Mouse (Mus musculus) midbrain, embryonic 10.5 days (tissue): ENCODE measurements around the gene Cyp17a1. TPM values are rescaled to one million over a fixed set of nuclear protein-coding genes. Genes with fewer than 3 reads are reported as not detected.

Source experiments
- DNase-seq: peaks from one replicate; pipeline ENCODE4 v3.0.0-alpha.2; 2017; ENCODE audit warnings: low spot score
- H3K27ac ChIP-seq: fragments of 300-500 bp; sonication (generic); replicated peaks from 2 replicates; pipeline ENCODE4 v1.5.1; 2016; ENCODE audit warnings: mild to moderate bottlenecking
- H3K27me3 ChIP-seq: fragments of 300-500 bp; sonication (generic); 2 replicates; pipeline ENCODE4 v1.6.1; 2016; ENCODE audit warnings: low read depth, mild to moderate bottlenecking; ENCODE audit not compliant: poor library complexity, severe bottlenecking
- H3K36me3 ChIP-seq: fragments of 300-500 bp; sonication (generic); 2 replicates; pipeline ENCODE4 v1.6.1; 2016; ENCODE audit warnings: mild to moderate bottlenecking, moderate library complexity
- H3K4me1 ChIP-seq: fragments of 300-500 bp; sonication (generic); 2 replicates; pipeline ENCODE4 v1.6.1; 2016
- H3K4me3 ChIP-seq: fragments of 300-500 bp; sonication (generic); 2 replicates; pipeline ENCODE4 v1.5.1; 2016; ENCODE audit warnings: mild to moderate bottlenecking, moderate library complexity
- H3K9me3 ChIP-seq: fragments of 300-500 bp; sonication (generic); replicated peaks from 2 replicates; pipeline ENCODE4 v1.6.1; 2016; ENCODE audit warnings: mild to moderate bottlenecking
- WGBS: fragments of 180-500 bp; shearing (Covaris S2); methylation state at CpG from one replicate; pipeline ENCODE4 v1.1.7; 2016; 5-methylcytosine and 5-hydroxymethylcytosine counted together
- polyA plus RNA-seq: library from polyadenylated mRNA; unstranded; fragments of >200 nt; fragmentation: Nextera tagmentation; extraction: Ambion mirVana; gene quantifications from 2 replicates; pipeline ENCODE4 v1.2.1, GENCODE M21; 2016

Cyp17a1 gene
- polyA plus RNA-seq, 1 experiment from 2014 or later = not detected

DNA sequence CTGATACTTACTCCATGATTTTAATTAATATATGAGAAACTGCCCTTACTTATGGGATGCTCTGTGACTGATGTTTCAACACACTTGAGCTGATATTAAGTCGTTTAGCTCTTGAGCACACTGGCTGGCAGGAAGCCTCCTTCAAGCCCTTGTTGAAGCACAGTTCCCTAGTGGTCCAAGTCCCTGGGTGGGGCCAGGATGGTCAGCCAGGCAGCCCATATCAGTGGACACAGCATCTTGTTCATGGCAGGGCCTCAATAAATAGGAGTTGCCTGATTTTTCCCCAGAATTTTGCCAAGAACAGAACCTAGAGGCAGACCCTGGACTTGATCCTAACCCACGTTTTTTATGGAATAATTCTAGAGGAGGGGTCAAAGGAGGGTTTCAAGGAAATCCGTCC lies 25.7 kb downstream of the Cyp17a1 start:
- DNase-seq = no peak
- H3K4me3 ChIP-seq = no peak overlapping the region
- H3K27ac ChIP-seq = no peak overlapping the region
- no peaks in the 10 kb centered on the region for H3K9me3 ChIP-seq
- H3K36me3 ChIP-seq = peaks cover 52% of the 10 kb centered on the region
- H3K27me3 ChIP-seq = no peaks in the 10 kb centered on the region
- 85% methylated on average over 3 of the region's 3 CpGs for WGBS
- peaks cover 41% of the 10 kb centered on the region for H3K4me1 ChIP-seq

DNA sequence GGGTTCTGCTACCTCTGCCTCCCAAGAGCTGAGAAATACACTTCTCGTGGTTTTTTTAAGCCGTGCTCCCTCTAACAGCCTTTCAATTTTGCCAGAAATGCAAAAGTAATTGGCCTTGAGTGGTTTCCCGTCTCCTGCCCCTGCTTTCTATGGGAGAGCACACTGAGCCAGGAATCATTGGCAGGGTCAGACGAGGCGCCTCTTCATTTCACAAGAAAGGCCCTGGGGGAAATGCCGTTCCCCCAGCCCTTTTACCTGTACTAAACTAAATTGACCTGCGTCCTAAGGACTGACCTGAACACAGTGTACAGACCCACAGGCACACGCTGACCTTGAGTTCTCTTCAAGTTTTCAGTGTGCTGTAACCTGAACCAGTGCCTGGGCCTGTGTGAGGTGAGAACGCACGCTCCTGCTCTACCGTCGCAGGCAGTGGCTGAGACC lies 26.9 kb downstream of the Cyp17a1 start:
- 87% methylated on average over 12 of the region's 12 CpGs for WGBS
- Histone ChIP-seq H3K4me3 (no peak overlapping the region), H3K9me3 (no peaks in the 10 kb centered on the region), H3K27ac (peak overlapping the region; percentile 42), H3K27me3 (no peaks in the 10 kb centered on the region), H3K4me1 (peaks cover 53% of the 10 kb centered on the region), H3K36me3 (peaks cover 46% of the 10 kb centered on the region)
- DNase-seq = no peak

- Histone ChIP-seq H3K27ac (peak overlapping the region; percentile 42), H3K27me3 (no peaks in the 10 kb centered on the region), H3K36me3 (peaks cover 51% of the 10 kb centered on the region), H3K4me3 (no peak overlapping the region), H3K4me1 (peaks cover 60% of the 10 kb centered on the region), H3K9me3 (no peaks in the 10 kb centered on the region)
- no peak for DNase-seq
- 40% methylated on average over 12 of the region's 12 CpGs for WGBS
Measured at GRCm38 (mm10) chr19:46644793-46645602, 28.0 kb downstream of the Cyp17a1 start.

- 75% methylated on average over 10 of the region's 10 CpGs for WGBS
- Histone ChIP-seq H3K27ac (peak overlapping the region; percentile 42), H3K4me1 (peaks cover 60% of the 10 kb centered on the region), H3K36me3 (peaks cover 57% of the 10 kb centered on the region), H3K9me3 (no peaks in the 10 kb centered on the region), H3K27me3 (no peaks in the 10 kb centered on the region), H3K4me3 (no peak overlapping the region)
- no peak for DNase-seq
Measured at GRCm38 (mm10) chr19:46644343-46644792, 28.6 kb downstream of the Cyp17a1 start.

DNA sequence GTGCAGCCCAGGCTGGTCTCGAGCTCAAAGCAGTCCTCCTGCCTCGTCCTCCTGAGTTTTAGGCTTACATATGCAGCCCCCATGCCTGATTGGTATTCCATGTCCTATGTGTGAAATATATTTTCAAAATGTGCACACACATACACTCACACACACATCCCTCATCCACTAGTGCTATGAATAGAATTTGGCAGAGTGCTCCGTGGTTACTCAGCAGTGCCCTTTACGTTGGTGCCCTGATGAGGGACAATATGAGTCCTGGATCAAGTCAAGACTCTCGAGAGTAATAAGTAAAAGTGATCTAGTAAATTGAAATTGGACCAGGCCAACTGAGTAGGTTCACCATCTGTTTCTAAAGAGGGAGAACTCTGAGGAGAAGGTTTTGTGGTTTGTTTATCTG lies 29.7 kb downstream of the Cyp17a1 start:
- H3K27me3 ChIP-seq = no peaks in the 10 kb centered on the region
- no peak for DNase-seq
- no peaks in the 10 kb centered on the region for H3K9me3 ChIP-seq
- H3K27ac ChIP-seq = no peak overlapping the region
- no peak overlapping the region for H3K4me3 ChIP-seq
- H3K36me3 ChIP-seq = peaks cover 58% of the 10 kb centered on the region
- 92% methylated on average over 5 of the region's 5 CpGs for WGBS
- peaks cover 60% of the 10 kb centered on the region for H3K4me1 ChIP-seq

- Histone ChIP-seq H3K27me3 (no peaks in the 10 kb centered on the region), H3K36me3 (peaks cover 59% of the 10 kb centered on the region), H3K4me1 (peaks cover 64% of the 10 kb centered on the region), H3K4me3 (no peak overlapping the region), H3K27ac (peak overlapping the region; percentile 68), H3K9me3 (no peaks in the 10 kb centered on the region)
- no peak for DNase-seq
- WGBS = 85% methylated on average over 22 of the region's 22 CpGs
Measured at GRCm38 (mm10) chr19:46642136-46642753, 30.7 kb downstream of the Cyp17a1 start.

DNA sequence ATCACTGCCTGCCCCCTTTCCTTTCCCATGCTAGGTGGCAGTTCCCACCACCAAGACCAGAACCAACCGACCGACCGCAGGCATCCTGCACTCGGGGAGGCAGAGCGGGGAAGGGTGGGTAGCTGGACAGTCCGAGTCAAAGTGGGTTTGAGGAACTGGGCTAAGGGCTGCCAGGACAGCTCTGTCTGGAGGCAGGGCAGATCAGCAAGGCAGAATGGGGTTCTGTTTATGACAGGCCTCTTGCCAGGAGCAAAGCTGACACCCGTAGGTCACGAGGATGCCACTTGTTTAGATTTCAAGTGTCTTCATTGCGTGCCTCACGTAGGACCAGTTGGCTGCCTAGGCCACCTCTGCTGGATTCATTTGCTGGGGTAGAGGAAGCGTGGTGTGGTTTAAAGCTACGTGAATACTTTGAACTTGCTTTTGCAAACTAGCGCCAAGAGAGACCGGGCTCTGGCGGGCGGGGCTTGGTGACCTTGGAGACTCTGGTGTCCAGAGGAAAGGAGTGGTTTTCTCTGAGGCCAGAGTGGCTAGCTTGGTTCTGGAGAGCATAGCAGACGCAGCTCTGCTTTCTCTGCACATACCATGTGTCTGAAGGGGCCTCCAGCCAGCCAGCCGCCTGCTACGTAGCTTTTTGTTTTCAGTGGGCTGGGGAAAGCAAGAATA lies 31.4 kb downstream of the Cyp17a1 start:
- Histone ChIP-seq H3K4me3 (no peak overlapping the region), H3K9me3 (no peaks in the 10 kb centered on the region), H3K4me1 (peaks cover 65% of the 10 kb centered on the region), H3K27ac (peak overlapping the region; percentile 68), H3K27me3 (no peaks in the 10 kb centered on the region), H3K36me3 (peaks cover 56% of the 10 kb centered on the region)
- WGBS = 85% methylated on average over 19 of the region's 19 CpGs
- no peak for DNase-seq

DNA sequence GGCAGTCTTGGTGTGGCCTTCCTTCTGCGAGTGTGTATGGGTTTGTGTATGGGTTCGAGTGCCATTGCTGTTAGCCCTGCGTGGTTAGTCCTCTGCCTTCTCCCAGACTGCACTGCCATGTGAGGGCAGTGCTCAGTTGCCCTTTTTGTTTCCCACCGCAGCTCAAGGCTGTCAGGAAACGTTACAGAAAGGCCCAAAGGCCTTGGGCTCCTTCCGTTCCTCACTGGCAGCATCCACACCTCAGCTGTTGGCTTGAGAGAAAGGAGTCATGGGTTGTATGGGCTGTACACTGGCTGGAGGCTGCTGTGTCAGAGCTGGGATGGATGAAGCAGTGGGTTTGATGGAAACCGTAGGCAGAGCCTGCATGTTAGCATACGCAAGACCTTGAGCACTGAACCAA lies 32.2 kb downstream of the Cyp17a1 start:
- peaks cover 48% of the 10 kb centered on the region for H3K36me3 ChIP-seq
- WGBS = 90% methylated on average over 8 of the region's 8 CpGs
- no peaks in the 10 kb centered on the region for H3K27me3 ChIP-seq
- H3K4me1 ChIP-seq = peaks cover 67% of the 10 kb centered on the region
- H3K4me3 ChIP-seq = no peak overlapping the region
- H3K27ac ChIP-seq = no peak overlapping the region; the same call in none of the 2 replicates
- no peak for DNase-seq
- H3K9me3 ChIP-seq = no peaks in the 10 kb centered on the region

DNA sequence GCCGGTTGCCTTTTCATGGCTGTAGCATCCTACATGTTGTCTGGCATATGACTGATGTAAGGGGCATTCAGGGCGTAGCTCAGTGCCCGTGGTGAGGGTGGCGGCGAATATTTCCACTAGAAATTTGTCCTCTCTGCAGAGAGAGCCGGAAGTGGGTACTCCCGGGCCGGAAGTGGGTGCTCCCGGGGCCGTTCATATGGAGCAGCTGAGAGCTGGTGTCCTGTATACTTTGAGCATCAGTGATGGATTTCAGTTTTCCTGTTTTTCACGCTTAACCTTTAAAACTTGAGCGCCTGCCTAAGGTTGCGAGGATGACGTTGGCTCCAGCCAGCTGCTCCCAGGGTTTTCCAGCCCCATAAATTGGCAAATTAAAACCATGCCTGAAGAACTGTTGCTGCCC lies 33.5 kb downstream of the Cyp17a1 start:
- Histone ChIP-seq H3K4me1 (peaks cover 65% of the 10 kb centered on the region), H3K27ac (no peak overlapping the region), H3K9me3 (no peaks in the 10 kb centered on the region), H3K36me3 (peaks cover 43% of the 10 kb centered on the region), H3K27me3 (no peaks in the 10 kb centered on the region), H3K4me3 (no peak overlapping the region)
- 95% methylated on average over 14 of the region's 14 CpGs for WGBS
- DNase-seq = no peak

- H3K4me1 ChIP-seq = peaks cover 60% of the 10 kb centered on the region
- DNase-seq = no peak
- H3K36me3 ChIP-seq = peaks cover 44% of the 10 kb centered on the region
- no peaks in the 10 kb centered on the region for H3K27me3 ChIP-seq
- H3K27ac ChIP-seq = no peak overlapping the region
- H3K4me3 ChIP-seq = no peak overlapping the region
- H3K9me3 ChIP-seq = no peaks in the 10 kb centered on the region
Measured at GRCm38 (mm10) chr19:46639053-46639452, 33.9 kb downstream of the Cyp17a1 start.

DNA sequence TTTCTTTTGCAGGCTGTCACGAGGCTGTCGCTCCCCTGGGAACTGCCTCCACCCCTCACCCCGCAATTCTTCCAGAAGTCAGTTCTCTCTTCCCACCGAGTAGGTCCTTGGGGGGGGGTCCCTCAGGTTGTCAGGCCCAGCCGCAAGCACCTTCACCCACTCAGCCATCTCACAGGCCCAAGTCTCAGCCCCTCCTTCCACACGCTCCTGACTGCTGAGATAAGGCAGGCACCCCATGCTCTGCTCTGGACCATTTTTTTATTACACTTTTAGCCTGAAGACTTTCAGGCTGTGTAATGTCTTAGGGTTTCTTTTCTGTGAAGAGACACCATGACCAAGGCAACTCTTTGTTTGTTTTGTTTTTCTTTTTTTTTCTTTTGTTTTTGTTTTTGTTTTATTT lies 35.4 kb downstream of the Cyp17a1 start:
- Histone ChIP-seq H3K9me3 (no peaks in the 10 kb centered on the region), H3K27ac (no peak overlapping the region), H3K36me3 (peaks cover 49% of the 10 kb centered on the region), H3K4me1 (peaks cover 49% of the 10 kb centered on the region), H3K4me3 (no peak overlapping the region), H3K27me3 (no peaks in the 10 kb centered on the region)
- DNase-seq = no peak
- 92% methylated on average over 6 of the region's 6 CpGs for WGBS

- Histone ChIP-seq H3K9me3 (no peaks in the 10 kb centered on the region), H3K27me3 (no peaks in the 10 kb centered on the region), H3K4me1 (peaks cover 36% of the 10 kb centered on the region), H3K27ac (0 out of 2 replicates have a peak overlapping the region, but pooled peaks have one; percentile 0), H3K36me3 (peaks cover 51% of the 10 kb centered on the region), H3K4me3 (no peak overlapping the region)
- 71% methylated on average over 9 of the region's 9 CpGs for WGBS
- DNase-seq = no peak
Measured at GRCm38 (mm10) chr19:46635766-46636165, 37.2 kb downstream of the Cyp17a1 start.

- DNase-seq = no peak
- no peak overlapping the region for H3K4me3 ChIP-seq
- H3K27me3 ChIP-seq = no peaks in the 10 kb centered on the region
- H3K4me1 ChIP-seq = peaks cover 56% of the 10 kb centered on the region
- 76% methylated on average over 9 of the region's 9 CpGs for WGBS
- H3K36me3 ChIP-seq = peaks cover 25% of the 10 kb centered on the region
- H3K9me3 ChIP-seq = no peaks in the 10 kb centered on the region
- no peak overlapping the region for H3K27ac ChIP-seq
Measured at GRCm38 (mm10) chr19:46631637-46632036, 41.3 kb downstream of the Cyp17a1 start.
